Mouse (Mus musculus): ENCODE measurements at regions not wholly inside any gene's neighbourhood (a gene's known extent, or its start where the extent isn't known, plus 50 kb on each side); places are given as distances from the start of the nearest gene placed in this dataset.

GRCm38 (mm10) chr10:37571171-37571570 lies 432.5 kb upstream of the Marcks start:
- Histone ChIP-seq H3K9ac (ENCODE audit: low read depth, poor library complexity, severe bottlenecking) (no peak overlapping the region), H3K4me3 (ENCODE audit: low read depth, low read length) (no peak overlapping the region), H3K27me3 (ENCODE audit: control insufficient read depth, insufficient read depth, low read length, poor library complexity, severe bottlenecking) (no peaks in the 10 kb centered on the region), H3K27ac (ENCODE audit: insufficient read depth, low read length) (no peak overlapping the region), H3K9me3 (replicated peaks; ENCODE audit: control insufficient read depth, insufficient read depth, low read length, poor library complexity, severe bottlenecking) (no peaks in the 10 kb centered on the region), H3K36me3 (ENCODE audit: control insufficient read depth, insufficient read depth, low read length, poor library complexity, severe bottlenecking) (no peaks in the 10 kb centered on the region), H3K4me1 (ENCODE audit: control insufficient read depth, insufficient read depth, low read length) (no peaks in the 10 kb centered on the region)
- TF ChIP-seq POLR2A (IDR thresholded peaks at IDR 0.05; ENCODE audit: insufficient read depth, low read length) (no peak), EP300 (IDR thresholded peaks at IDR 0.05; ENCODE audit: insufficient read depth, low read depth, low read length) (no peak), CTCF (IDR thresholded peaks at IDR 0.05; ENCODE audit: low read depth, low read length) (no peak)

- no peak overlapping the region for H3K9ac ChIP-seq (ENCODE audit: low read depth, poor library complexity, severe bottlenecking)
- no peaks in the 10 kb centered on the region for H3K27me3 ChIP-seq (ENCODE audit: control insufficient read depth, insufficient read depth, low read length, poor library complexity, severe bottlenecking)
- no peak overlapping the region for H3K27ac ChIP-seq (ENCODE audit: insufficient read depth, low read length)
- no peaks in the 10 kb centered on the region for H3K4me1 ChIP-seq (ENCODE audit: control insufficient read depth, insufficient read depth, low read length)
- TF ChIP-seq POLR2A (IDR thresholded peaks at IDR 0.05; ENCODE audit: insufficient read depth, low read length) (no peak), CTCF (IDR thresholded peaks at IDR 0.05; ENCODE audit: low read depth, low read length) (no peak), EP300 (IDR thresholded peaks at IDR 0.05; ENCODE audit: insufficient read depth, low read depth, low read length) (no peak)
- H3K9me3 ChIP-seq (replicated peaks; ENCODE audit: control insufficient read depth, insufficient read depth, low read length, poor library complexity, severe bottlenecking) = no peaks in the 10 kb centered on the region
- H3K36me3 ChIP-seq (ENCODE audit: control insufficient read depth, insufficient read depth, low read length, poor library complexity, severe bottlenecking) = no peaks in the 10 kb centered on the region
- H3K4me3 ChIP-seq (ENCODE audit: low read depth, low read length) = no peak overlapping the region
These were observed 423.0 kb upstream of the Marcks start for GRCm38 (mm10) chr10:37561705-37562104.

DNA sequence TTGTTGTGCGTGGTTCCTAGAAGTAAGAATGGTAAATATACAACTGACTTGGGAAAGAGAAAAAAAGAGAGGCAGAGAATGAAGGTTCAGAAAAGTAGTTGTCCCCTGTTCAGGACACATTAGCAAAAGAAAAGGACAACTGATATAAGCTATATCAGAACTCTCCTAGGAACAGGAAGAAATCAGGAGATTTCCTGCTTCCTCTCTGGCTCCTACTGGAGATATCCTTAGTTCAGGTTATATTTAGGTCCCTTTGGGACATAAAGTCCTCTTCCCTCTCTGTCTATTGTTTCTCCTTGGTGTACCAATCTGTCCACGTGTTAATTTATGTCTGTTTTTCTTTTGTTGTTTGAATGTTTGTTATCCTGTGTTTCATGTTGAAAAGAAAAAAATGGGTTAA lies 410.7 kb upstream of the Marcks start:
- H3K9ac ChIP-seq (ENCODE audit: low read depth, poor library complexity, severe bottlenecking) = no peak overlapping the region
- H3K4me1 ChIP-seq (ENCODE audit: control insufficient read depth, insufficient read depth, low read length) = no peaks in the 10 kb centered on the region
- H3K9me3 ChIP-seq (replicated peaks; ENCODE audit: control insufficient read depth, insufficient read depth, low read length, poor library complexity, severe bottlenecking) = 0 out of 2 replicates have a peak, but pooled peaks cover 4% of the 10 kb centered on the region
- H3K36me3 ChIP-seq (ENCODE audit: control insufficient read depth, insufficient read depth, low read length, poor library complexity, severe bottlenecking) = no peaks in the 10 kb centered on the region
- no peaks in the 10 kb centered on the region for H3K27me3 ChIP-seq (ENCODE audit: control insufficient read depth, insufficient read depth, low read length, poor library complexity, severe bottlenecking)
- H3K4me3 ChIP-seq (ENCODE audit: low read depth, low read length) = no peak overlapping the region
- no peak overlapping the region for H3K27ac ChIP-seq (ENCODE audit: insufficient read depth, low read length)
- no peak for TF ChIP-seq POLR2A (IDR thresholded peaks at IDR 0.05; ENCODE audit: insufficient read depth, low read length)
- TF ChIP-seq CTCF (IDR thresholded peaks at IDR 0.05; ENCODE audit: low read depth, low read length) = no peak
- no peak for TF ChIP-seq EP300 (IDR thresholded peaks at IDR 0.05; ENCODE audit: insufficient read depth, low read depth, low read length)

GRCm38 (mm10) chr10:37540703-37541102 lies 402.0 kb upstream of the Marcks start:
- no peak for TF ChIP-seq CTCF (IDR thresholded peaks at IDR 0.05; ENCODE audit: low read depth, low read length)
- no peak for TF ChIP-seq EP300 (IDR thresholded peaks at IDR 0.05; ENCODE audit: insufficient read depth, low read depth, low read length)
- TF ChIP-seq POLR2A (IDR thresholded peaks at IDR 0.05; ENCODE audit: insufficient read depth, low read length) = no peak
- H3K4me3 ChIP-seq (ENCODE audit: low read depth, low read length) = no peak overlapping the region
- no peaks in the 10 kb centered on the region for H3K27me3 ChIP-seq (ENCODE audit: control insufficient read depth, insufficient read depth, low read length, poor library complexity, severe bottlenecking)
- H3K4me1 ChIP-seq (ENCODE audit: control insufficient read depth, insufficient read depth, low read length) = no peaks in the 10 kb centered on the region
- H3K9me3 ChIP-seq (replicated peaks; ENCODE audit: control insufficient read depth, insufficient read depth, low read length, poor library complexity, severe bottlenecking) = no peaks in the 10 kb centered on the region
- no peak overlapping the region for H3K9ac ChIP-seq (ENCODE audit: low read depth, poor library complexity, severe bottlenecking)
- H3K36me3 ChIP-seq (ENCODE audit: control insufficient read depth, insufficient read depth, low read length, poor library complexity, severe bottlenecking) = no peaks in the 10 kb centered on the region
- H3K27ac ChIP-seq (ENCODE audit: insufficient read depth, low read length) = no peak overlapping the region

GRCm38 (mm10) chr10:37505966-37506615 lies 367.4 kb upstream of the Marcks start:
- TF ChIP-seq CTCF (IDR thresholded peaks at IDR 0.05; ENCODE audit: low read depth, low read length) (no peak), POLR2A (IDR thresholded peaks at IDR 0.05; ENCODE audit: insufficient read depth, low read length) (no peak), EP300 (IDR thresholded peaks at IDR 0.05; ENCODE audit: insufficient read depth, low read depth, low read length) (no peak)
- no peak overlapping the region for H3K9ac ChIP-seq (ENCODE audit: low read depth, poor library complexity, severe bottlenecking)

GRCm38 (mm10) chr10:37504468-37504867 lies 365.7 kb upstream of the Marcks start:
- Histone ChIP-seq H3K36me3 (ENCODE audit: control insufficient read depth, insufficient read depth, low read length, poor library complexity, severe bottlenecking) (no peaks in the 10 kb centered on the region), H3K27me3 (ENCODE audit: control insufficient read depth, insufficient read depth, low read length, poor library complexity, severe bottlenecking) (no peaks in the 10 kb centered on the region), H3K4me3 (ENCODE audit: low read depth, low read length) (no peak overlapping the region), H3K9me3 (replicated peaks; ENCODE audit: control insufficient read depth, insufficient read depth, low read length, poor library complexity, severe bottlenecking) (peaks cover 10% of the 10 kb centered on the region), H3K4me1 (ENCODE audit: control insufficient read depth, insufficient read depth, low read length) (no peaks in the 10 kb centered on the region), H3K27ac (ENCODE audit: insufficient read depth, low read length) (no peak overlapping the region), H3K9ac (ENCODE audit: low read depth, poor library complexity, severe bottlenecking) (no peak overlapping the region)
- TF ChIP-seq CTCF (IDR thresholded peaks at IDR 0.05; ENCODE audit: low read depth, low read length) (no peak), POLR2A (IDR thresholded peaks at IDR 0.05; ENCODE audit: insufficient read depth, low read length) (no peak), EP300 (IDR thresholded peaks at IDR 0.05; ENCODE audit: insufficient read depth, low read depth, low read length) (no peak)

More at GRCm38 (mm10) chr10:37505966-37506615, 367.4 kb upstream of the Marcks start:
- Histone ChIP-seq H3K4me1 (ENCODE audit: control insufficient read depth, insufficient read depth, low read length) (no peaks in the 10 kb centered on the region), H3K9me3 (replicated peaks; ENCODE audit: control insufficient read depth, insufficient read depth, low read length, poor library complexity, severe bottlenecking) (peaks cover 10% of the 10 kb centered on the region), H3K27me3 (ENCODE audit: control insufficient read depth, insufficient read depth, low read length, poor library complexity, severe bottlenecking) (no peaks in the 10 kb centered on the region), H3K36me3 (ENCODE audit: control insufficient read depth, insufficient read depth, low read length, poor library complexity, severe bottlenecking) (no peaks in the 10 kb centered on the region), H3K27ac (ENCODE audit: insufficient read depth, low read length) (no peak overlapping the region), H3K4me3 (ENCODE audit: low read depth, low read length) (no peak overlapping the region)

Measured in ES-Bruce4 (cell line).